Mouse (Mus musculus): Measurements from ENCODE around the gene Hist1h2be.
"Not testable (repeated sequence)": the region's sequence is repeated elsewhere in the genome, so short reads cannot be mapped to it uniquely, and the experiment has no call there.

The Hist1h2be gene

DNA sequence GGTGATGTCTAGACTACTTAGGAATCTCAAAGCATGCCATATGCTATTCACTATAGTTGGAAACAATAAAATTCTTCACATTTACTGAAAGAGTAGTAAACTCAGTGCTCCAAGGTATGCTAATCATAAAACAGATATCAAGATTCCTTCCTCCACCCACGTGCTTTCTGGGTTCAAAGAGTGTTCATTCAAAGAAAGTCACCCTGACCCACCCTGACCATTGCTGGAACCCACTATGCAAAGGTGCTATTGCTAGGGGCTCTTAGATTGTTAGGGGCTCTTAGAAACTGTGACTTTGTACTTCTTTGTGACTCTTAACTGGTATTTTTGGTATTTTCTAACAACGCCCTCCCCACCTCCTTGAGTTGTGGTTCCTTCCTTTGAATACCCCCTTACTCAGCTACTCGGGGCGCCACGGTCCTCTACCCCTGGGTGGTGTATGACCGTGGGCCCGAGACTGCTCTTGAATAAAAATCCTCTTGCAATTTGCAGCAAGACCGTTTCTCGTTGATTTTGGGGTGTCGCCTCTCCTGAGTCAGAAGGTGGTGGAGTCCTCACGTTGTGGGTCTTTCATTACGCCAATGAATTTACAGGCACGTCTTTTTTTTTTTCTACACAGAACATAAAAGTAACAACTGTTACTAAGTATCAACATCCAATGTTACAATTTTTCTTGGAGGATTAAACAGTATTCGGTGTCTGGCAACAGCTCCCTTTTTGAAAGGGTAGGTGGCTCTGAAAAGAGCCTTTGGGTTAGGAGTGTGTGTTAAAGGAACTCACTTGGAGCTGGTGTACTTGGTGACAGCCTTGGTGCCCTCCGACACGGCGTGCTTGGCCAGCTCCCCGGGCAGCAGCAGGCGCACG is 47.7 kb downstream of the Hist1h2be start:
- peak in 1 of 2 experiments; percentile 78 for DNase-seq (ENCODE audit: low spot score in 2 of 2)

- peak in 1 of 2 experiments; percentile 31 for DNase-seq (ENCODE audit: low spot score in 2 of 2)
Measured at GRCm38 (mm10) chr13:23572218-23573033, 48.5 kb downstream of the Hist1h2be start.

DNA sequence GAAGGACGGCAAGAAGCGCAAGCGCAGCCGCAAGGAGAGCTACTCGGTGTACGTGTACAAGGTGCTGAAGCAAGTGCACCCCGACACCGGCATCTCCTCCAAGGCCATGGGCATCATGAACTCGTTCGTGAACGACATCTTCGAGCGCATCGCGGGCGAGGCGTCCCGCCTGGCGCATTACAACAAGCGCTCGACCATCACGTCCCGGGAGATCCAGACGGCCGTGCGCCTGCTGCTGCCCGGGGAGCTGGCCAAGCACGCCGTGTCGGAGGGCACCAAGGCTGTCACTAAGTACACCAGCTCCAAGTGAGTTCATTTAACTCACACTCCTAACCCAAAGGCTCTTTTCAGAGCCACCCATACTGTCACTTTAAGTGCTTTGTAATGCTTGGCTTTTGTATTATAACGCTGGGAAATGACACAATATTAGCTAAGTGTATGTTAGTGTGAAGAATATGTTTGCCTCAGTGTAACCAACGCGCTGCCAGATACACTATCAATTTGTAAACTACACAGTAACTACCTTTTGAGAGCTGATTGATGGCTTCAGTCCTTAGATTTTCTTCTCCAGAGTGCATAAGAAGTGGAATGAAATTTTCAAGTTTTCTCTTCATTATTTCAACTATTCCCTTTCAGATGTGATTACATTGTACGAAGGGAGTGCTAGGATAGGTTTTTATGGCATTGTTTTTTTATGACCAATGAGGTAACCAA is 49.3 kb downstream of the Hist1h2be start:
- DNase-seq (ENCODE audit: low spot score in 2 of 2), result not testable (repeated sequence)

- DNase-seq (ENCODE audit: low spot score in 2 of 2), result peak; percentile 85 to 92
Measured at GRCm38 (mm10) chr13:23571022-23571503, 49.9 kb downstream of the Hist1h2be start, which contains the start of the genes Hist1h2ae and Hist1h2bg. TSS of gene Hist1h2ae (minus strand) at chr13:23571220. TSS of gene Hist1h2bg (plus strand) at chr13:23571396.

GRCm38 (mm10) chr13:23570261-23571021 is 50.5 kb downstream of the Hist1h2be start:
- not testable (repeated sequence) for DNase-seq (ENCODE audit: low spot score in 2 of 2)

DNA sequence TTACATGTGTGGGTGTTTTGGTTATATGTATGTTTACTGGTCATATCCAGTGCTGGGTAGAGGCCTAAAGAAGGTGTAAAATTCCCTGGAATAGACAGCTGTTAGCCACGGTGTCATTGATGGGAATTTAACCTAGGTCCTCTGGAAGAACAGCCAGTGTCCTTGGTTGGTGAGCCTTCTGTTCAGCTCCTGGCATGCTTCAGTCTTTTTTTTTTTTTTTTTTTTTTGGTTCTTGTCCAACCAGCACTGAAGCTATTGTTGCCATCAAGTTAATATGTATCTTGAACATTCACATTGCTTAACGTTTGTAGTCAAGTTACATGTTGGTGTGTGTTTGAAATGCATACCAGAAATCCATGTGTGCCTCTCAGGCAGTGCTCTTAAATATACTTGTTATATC is 56.4 kb downstream of the Hist1h2be start:
- DNase-seq (ENCODE audit: low spot score in 2 of 2), result no peak

GRCm38 (mm10) chr13:23562699-23563462 is 58.0 kb downstream of the Hist1h2be start:
- DNase-seq (ENCODE audit: low spot score in 2 of 2), result peak in 1 of 2 experiments; percentile 62

DNA sequence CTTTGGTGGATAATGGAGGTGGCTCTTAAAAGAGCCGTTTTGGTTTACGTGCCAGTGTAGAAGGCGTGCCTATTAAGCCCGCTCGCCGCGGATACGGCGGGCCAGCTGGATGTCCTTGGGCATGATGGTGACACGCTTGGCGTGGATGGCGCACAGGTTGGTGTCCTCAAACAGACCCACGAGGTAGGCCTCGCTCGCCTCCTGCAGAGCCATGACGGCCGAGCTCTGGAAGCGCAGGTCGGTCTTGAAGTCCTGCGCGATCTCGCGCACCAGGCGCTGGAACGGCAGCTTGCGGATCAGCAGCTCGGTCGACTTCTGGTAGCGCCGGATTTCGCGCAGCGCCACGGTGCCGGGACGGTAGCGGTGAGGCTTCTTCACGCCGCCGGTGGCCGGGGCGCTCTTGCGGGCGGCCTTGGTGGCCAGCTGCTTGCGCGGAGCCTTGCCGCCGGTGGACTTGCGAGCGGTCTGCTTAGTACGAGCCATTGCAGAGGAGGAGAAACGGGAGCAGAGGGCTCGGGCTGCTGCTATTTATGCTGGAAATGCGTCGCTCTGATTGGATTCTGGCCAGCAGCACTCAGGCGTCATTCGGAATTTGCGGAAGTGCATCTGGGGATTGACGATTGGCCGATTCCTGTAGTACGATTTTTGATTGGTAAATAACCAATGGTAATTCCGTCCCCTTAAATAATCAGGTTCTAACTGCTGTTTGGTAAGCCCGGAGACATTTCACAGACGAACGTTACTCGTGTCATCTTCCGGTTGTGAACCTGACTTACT is 58.9 kb downstream of the Hist1h2be start, which contains the start of gene Hist1h3e:
Hist1h3e (minus strand) TSS at position 487 of the 777 bp plus-strand sequence.
- DNase-seq (ENCODE audit: low spot score in 2 of 2), result peak; percentile 94 to 98

DNA sequence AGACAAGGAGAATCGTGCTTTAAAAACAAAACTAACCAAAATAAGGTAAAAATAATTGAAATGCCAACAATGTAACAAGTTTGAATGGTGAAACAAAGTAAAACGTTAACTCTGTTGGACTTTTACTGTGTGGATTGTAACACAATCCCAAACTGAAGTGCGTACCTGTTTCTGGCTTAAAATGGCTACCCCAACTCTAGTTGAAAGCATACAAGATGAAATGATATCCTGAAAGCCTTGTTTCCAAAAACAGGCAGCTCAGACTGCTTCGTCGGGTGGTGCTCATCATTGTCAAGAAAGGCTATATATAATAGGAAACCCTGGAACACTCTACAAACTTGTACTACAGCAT is 59.4 kb downstream of the Hist1h2be start:
- not testable (repeated sequence) for DNase-seq (ENCODE audit: low spot score in 2 of 2)

GRCm38 (mm10) chr13:23560699-23561098 is 60.2 kb downstream of the Hist1h2be start:
- DNase-seq (ENCODE audit: low spot score in 2 of 2), result not testable (repeated sequence)

DNA sequence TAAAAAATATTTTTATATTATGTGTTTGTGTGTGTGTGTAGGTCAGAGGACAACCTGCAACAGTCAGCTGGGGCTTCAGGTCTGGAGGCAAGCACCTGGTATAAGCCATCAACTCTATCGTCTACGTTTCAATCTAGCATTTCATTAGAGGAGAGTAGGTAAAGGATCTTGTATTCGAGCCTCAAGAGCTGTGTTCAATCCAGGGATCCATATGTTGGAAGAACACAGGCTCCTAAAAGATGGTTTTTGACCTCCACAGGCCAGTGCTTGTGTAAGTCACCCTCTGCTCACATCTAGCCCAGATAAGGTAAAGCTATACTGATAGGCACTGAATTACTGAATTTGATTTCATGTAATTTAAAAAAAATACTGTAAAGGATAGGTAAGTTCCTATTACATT is 64.0 kb downstream of the Hist1h2be start:
- DNase-seq (ENCODE audit: low spot score in 2 of 2), result no peak

GRCm38 (mm10) chr13:23555839-23556416 is 65.0 kb downstream of the Hist1h2be start:
- peak; percentile 78 to 88 for DNase-seq (ENCODE audit: low spot score in 2 of 2)

DNA sequence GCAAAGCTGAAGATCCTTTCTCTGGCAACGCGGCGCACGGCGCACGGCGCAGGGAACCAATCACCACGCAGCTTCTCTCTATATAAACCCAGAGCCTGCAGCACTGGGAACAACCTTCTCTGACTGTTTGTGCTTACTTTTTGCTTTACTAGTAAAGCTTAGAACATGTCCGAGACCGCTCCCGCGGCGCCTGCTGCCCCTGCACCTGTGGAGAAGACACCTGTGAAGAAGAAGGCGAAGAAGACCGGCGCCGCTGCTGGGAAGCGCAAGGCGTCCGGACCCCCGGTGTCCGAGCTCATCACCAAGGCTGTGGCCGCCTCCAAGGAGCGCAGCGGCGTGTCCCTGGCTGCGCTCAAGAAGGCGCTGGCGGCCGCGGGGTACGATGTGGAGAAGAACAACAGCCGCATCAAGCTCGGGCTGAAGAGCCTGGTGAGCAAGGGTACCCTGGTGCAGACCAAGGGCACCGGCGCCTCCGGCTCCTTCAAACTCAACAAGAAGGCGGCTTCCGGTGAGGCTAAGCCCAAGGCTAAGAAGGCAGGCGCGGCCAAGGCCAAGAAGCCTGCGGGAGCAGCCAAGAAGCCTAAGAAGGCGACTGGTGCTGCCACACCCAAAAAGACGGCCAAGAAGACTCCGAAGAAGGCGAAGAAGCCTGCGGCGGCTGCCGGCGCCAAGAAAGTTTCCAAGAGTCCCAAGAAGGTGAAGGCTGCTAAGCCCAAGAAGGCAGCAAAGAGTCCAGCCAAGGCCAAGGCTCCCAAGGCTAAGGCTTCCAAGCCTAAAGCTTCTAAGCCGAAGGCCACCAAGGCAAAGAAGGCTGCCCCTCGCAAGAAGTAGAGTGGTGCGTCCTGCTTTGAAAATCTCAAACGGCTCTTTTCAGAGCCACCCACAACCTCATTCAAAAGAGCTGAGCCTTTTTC is 65.7 kb downstream of the Hist1h2be start:
- DNase-seq (ENCODE audit: low spot score in 2 of 2), result peak; percentile 92 to 98

GRCm38 (mm10) chr13:23554393-23554792 is 66.5 kb downstream of the Hist1h2be start:
- DNase-seq (ENCODE audit: low spot score in 2 of 2), result peak in 1 of 2 experiments; percentile 50

GRCm38 (mm10) chr13:23552962-23553361 is 68.0 kb downstream of the Hist1h2be start, which contains the start of gene Hist1h1d:
TSS of gene Hist1h1d (plus strand) at chr13:23553262.
- DNase-seq (ENCODE audit: low spot score in 2 of 2), result no peak

DNA sequence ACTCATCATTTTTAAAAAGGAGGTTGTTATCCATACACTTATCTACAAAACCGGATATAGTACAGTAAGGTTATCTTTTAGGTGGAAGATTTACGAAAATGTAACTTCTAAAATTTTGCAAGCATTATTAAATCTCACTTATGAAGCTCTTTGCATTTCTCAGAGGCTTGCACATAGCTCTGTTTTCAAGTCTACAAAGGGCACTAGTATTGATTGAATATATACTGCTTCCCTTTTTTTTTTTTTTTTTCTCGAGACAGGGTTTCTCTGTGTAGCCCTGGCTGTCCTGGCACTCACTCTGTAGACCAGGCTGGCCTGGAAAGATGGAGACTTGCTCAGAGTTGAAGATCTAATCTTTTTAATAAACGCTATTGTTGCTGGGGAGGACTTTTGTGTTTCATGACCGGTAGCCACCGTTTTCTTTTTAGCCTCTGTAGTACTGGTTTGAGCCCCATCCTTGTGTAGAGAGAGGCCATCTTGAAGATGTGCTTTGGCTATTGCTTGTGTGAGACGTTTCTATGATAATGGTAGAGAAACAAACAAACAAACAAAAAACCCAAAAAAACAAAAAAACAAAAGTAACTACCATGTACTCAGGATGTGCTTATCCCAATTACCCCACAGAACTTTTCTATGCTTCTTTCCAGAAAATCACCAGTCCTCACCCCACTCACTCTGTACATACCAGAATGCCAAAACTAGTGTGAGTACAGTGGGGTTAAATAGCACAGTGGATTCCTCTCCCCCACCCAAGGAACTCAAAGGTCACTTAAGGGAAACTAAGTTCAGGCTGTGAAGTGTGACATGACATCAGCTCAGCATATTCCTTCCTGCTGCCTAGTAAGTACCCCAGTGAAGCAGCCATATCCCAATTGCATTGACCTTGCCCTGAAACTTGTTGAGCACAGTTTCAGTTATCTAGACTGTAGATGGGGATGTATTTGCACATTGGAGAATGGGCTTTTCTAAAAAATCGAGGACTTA is 68.7 kb downstream of the Hist1h2be start:
- peak; percentile 16 to 65 for DNase-seq (ENCODE audit: low spot score in 2 of 2)

Measured in spleen, postnatal 4 days (tissue).